Mouse (Mus musculus): ENCODE measurements at regions not wholly inside any gene's neighbourhood (a gene's known extent, or its start where the extent isn't known, plus 50 kb on each side); places are given as distances from the start of the nearest gene placed in this dataset.

GRCm38 (mm10) chr3:129476250-129476649 lies 55.9 kb upstream of the Elovl6 start:
- no peak for TF ChIP-seq CTCF (conservative IDR thresholded peaks at IDR 0.05)
- Histone ChIP-seq H3K27ac (no peak overlapping the region), H3K4me3 (no peak overlapping the region)
- peak in 1 of 2 experiments; percentile 16 for DNase-seq (ENCODE audit: low spot score in 2 of 2)

- DNase-seq (ENCODE audit: low spot score in 2 of 2): peak in 1 of 2 experiments; percentile 4
- TF ChIP-seq CTCF (conservative IDR thresholded peaks at IDR 0.05): no peak
- no peak overlapping the region for H3K27ac ChIP-seq
- no peak overlapping the region for H3K4me3 ChIP-seq
Measured at GRCm38 (mm10) chr3:129478093-129478492, 54.1 kb upstream of the Elovl6 start.

- Histone ChIP-seq H3K4me3 (no peak overlapping the region), H3K27ac (no peak overlapping the region)
- TF ChIP-seq CTCF (conservative IDR thresholded peaks at IDR 0.05): no peak
- DNase-seq (ENCODE audit: low spot score in 2 of 2): no peak
Measured at GRCm38 (mm10) chr3:129481293-129481692, 50.9 kb upstream of the Elovl6 start.
